Mouse (Mus musculus) liver, embryonic 14 days (tissue): ENCODE measurements around the gene Bhmt. TPM values are rescaled to one million over a fixed set of nuclear protein-coding genes. Genes with fewer than 3 reads are reported as not detected.

ENCODE experiments used
- polyA plus RNA-seq: library from polyadenylated mRNA; depleted of rRNA; stranded (reverse); fragments of >200 nt; gene quantifications from 2 replicates; pipeline ENCODE4 v1.2.3, GENCODE M21; 2012; rRNA removed

Bhmt gene
- 26.7 and 29.6 TPM in 2 replicates for polyA plus RNA-seq

DNA sequence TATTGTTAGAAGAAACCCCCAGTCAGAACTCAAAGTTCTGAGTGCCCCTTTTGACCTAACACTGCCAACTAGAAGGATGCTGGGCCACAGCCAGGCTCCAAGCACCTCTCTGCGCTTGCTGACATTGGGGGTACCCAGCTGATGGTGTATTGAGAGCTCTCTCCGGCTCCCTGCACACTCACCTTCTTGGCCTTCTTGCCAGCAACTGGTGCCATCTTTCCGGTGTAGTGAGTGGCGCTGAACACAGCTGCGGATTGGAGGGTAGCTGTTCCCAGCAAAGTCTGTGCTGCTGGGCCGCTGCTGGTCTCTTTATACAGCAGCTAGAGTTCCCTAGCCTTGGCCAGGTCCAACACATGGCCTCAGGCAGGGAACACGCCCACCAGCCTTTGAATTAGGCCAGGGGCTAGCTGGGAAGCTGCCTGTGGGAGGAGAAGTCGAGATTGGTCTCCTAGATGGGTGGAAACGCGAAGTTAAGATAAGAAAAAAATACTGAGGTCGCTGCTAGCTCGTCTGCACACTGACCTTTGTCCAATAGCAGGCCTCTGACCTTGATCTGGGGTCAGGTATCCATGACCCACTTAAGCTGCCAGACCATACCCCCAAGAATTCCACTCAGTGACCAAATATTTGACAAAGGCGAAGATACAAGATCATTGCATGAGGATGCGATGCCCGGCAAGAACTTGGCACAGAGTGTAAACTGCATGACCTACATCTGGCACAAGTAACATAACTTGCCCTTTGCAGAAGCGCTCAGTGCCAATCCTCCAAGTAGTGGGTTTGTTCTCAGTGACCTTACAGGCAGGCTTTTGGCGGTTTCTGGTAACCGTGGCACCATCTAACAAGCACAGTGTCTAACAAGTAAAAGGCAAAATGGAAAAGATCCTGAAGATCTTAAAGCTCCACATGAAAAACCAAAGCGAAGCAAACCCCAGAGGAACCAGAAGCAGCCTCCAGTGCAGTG, at the start of gene Bhmt:
Bhmt (minus strand) TSS at position 680 of the 964 bp plus-strand sequence.

GRCm38 (mm10) chr13:93674131-93674561, 36.4 kb upstream of the Bhmt start, which contains the start of the genes Bhmt2 and Dmgdh:
Bhmt2 (minus strand) TSS chr13:93674302.
Dmgdh (plus strand) TSS chr13:93674433.

Other genes with a start within 250 kb of the Bhmt start
- gene Jmy, start 138.2 kb downstream of the Bhmt start, polyA plus RNA-seq, result 2.9 and 3.2 TPM in 2 replicates
- gene Bhmt2, start 36.3 kb upstream of the Bhmt start, polyA plus RNA-seq, result 13.2 and 15.8 TPM in 2 replicates
- gene Dmgdh, start 36.5 kb upstream of the Bhmt start, polyA plus RNA-seq, result 9.9 and 11.5 TPM in 2 replicates
- gene Arsb, start 133.7 kb upstream of the Bhmt start, polyA plus RNA-seq, result 3.7 and 4.5 TPM in 2 replicates